ENCODE assay signal across 9 mouse cellular contexts in genomic region chr1:194675891-194676200, GRCm38 (mm10). TPM values are rescaled to one million over a fixed set of nuclear protein-coding genes. Genes with fewer than 3 reads are reported as not detected.
DNase-seq lines count a peak whose midpoint lies in the region; ATAC-seq and TF ChIP-seq lines count a peak whose summit lies in the region.
"Had no signal": no experiment of that assay in that cellular context is flagged by ENCODE, and none has a peak within 500 bp of the region (broad histone marks: within the 10 kb centered on the region; RNA-seq: fewer than 3 reads in every experiment).

No protein-coding gene starts in this region.

- TF ChIP-seq CTCF in gastrocnemius, adult 2 months (IDR thresholded peaks at IDR 0.05), result no peak

- DNase-seq in gastrocnemius, adult 2 months, result no peak
- no peak for DNase-seq in gastrocnemius, adult 18-20 months (ENCODE audit: low spot score)
- peak; percentile 61 for DNase-seq in urinary bladder, postnatal 14 days (ENCODE audit: low spot score)
- DNase-seq in urinary bladder, postnatal 25 days (ENCODE audit: low spot score), result no peak
- no peak for DNase-seq in cerebellum, postnatal 36 days
- no peak for DNase-seq in right cerebral cortex, postnatal 36 days (ENCODE audit: low spot score in 2 of 2)
- no peak for DNase-seq in layer of hippocampus, adult 9-11 months
- DNase-seq: cerebellum, adult 18-20 months had no signal

- no peak overlapping the region for H3K4me3 ChIP-seq in gastrocnemius, adult 2 months
- H3K4me3 ChIP-seq in limb, embryonic 15.5 days, result no peak overlapping the region

- intact Hi-C loops in gastrocnemius, adult 2 months (cut with DNase I), result no loop called here

- H3K9me3 ChIP-seq in limb, embryonic 15.5 days, result no peaks in the 10 kb centered on the region

- no peak overlapping the region for H3K4me2 ChIP-seq in limb, embryonic 15.5 days

- peaks cover 16% of the 10 kb centered on the region for H3K4me1 ChIP-seq in limb, embryonic 15.5 days

- H3K9ac ChIP-seq in limb, embryonic 15.5 days, result no peak overlapping the region

- H3K27ac ChIP-seq in gastrocnemius, adult 2 months, result peak overlapping the region; percentile 28; the same call in 1 of the 2 replicates
- 0 out of 2 replicates have a peak overlapping the region, but pooled peaks have one; percentile 22 for H3K27ac ChIP-seq in limb, embryonic 15.5 days

- 44% methylated on average over 2 of the region's 2 CpGs for WGBS in limb, embryonic 15.5 days

- no peaks in the 10 kb centered on the region for H3K27me3 ChIP-seq in limb, embryonic 15.5 days

- ATAC-seq in limb, embryonic 15.5 days (ENCODE audit: insufficient number of reproducible peaks, low FRiP score, low TSS enrichment, low read depth), result 0 out of 2 replicates have a peak, but pooled peaks have one; percentile 19

- no peaks in the 10 kb centered on the region for H3K36me3 ChIP-seq in limb, embryonic 15.5 days

RNA-seq across cellular contexts. Expression of gene Plxna2, which starts 57.8 kb away (rescaled TPM):
- 10 to 100 TPM in 1 of 2 experiments, 1 to 10 TPM in 1; 6.6 to 13.2 TPM for total RNA-seq in gastrocnemius, adult 2 months (2021)
- total RNA-seq in gastrocnemius, adult 18-20 months (2021), result 10 to 100 TPM in 1 of 2 experiments, 1 to 10 TPM in 1; 9.7 to 10.3 TPM
- 8.1 and 8.7 TPM in 2 replicates for polyA plus RNA-seq in limb, embryonic 15.5 days (2015; fragmentation: Nextera tagmentation; extraction: Ambion mirVana)
